Mouse (Mus musculus): ENCODE data around the gene Sh3gl3.

- TF ChIP-seq POLR2A (IDR thresholded peaks at IDR 0.05; ENCODE audit: low read depth, low read length) (no peak), CTCF (IDR thresholded peaks at IDR 0.05; ENCODE audit: borderline replicate concordance, insufficient read depth, low read length) (no peak)
These were observed 31.3 kb downstream of the Sh3gl3 start for GRCm38 (mm10) chr7:82204975-82205374.

Measured in embryonic fibroblast, embryonic 13.5 days (primary cell).